Mouse (Mus musculus) neural tube, embryonic 12.5 days (tissue): Measurements from ENCODE around the gene Uba7. TPM values are rescaled to one million over a fixed set of nuclear protein-coding genes. Genes with fewer than 3 reads are reported as not detected.
A peak's percentile ranks its signal among the peaks of the same experiment; 100 is the strongest.
"Not testable (repeated sequence)": the region's sequence is repeated elsewhere in the genome, so short reads cannot be mapped to it uniquely, and the experiment has no call there.

Experiments
- ATAC-seq: fragments of 200-750 bp; cut with Nextera tagmentation; 2 replicates; pipeline ENCODE4 v1.8.0; 2017; ENCODE audit warnings: low read depth, mild to moderate bottlenecking, moderate TSS enrichment, moderate library complexity; ENCODE audit not compliant: low FRiP score
- H3K27ac ChIP-seq: fragments of 300-500 bp; sonication (generic); 2 replicates; pipeline ENCODE4 v1.5.1; 2016
- H3K27me3 ChIP-seq: fragments of 300-500 bp; sonication (generic); replicated peaks from 2 replicates; pipeline ENCODE4 v1.6.1; 2016; ENCODE audit warnings: mild to moderate bottlenecking
- H3K36me3 ChIP-seq: fragments of 300-500 bp; sonication (generic); 2 replicates; pipeline ENCODE4 v1.6.1; 2016; ENCODE audit warnings: mild to moderate bottlenecking
- H3K4me1 ChIP-seq: fragments of 300-500 bp; sonication (generic); 2 replicates; pipeline ENCODE4 v1.6.1; 2016
- H3K4me2 ChIP-seq: fragments of 300-500 bp; sonication (generic); replicated peaks from 2 replicates; pipeline ENCODE4 v1.6.1; 2016; ENCODE audit warnings: mild to moderate bottlenecking
- H3K4me3 ChIP-seq: fragments of 300-500 bp; sonication (generic); 2 replicates; pipeline ENCODE4 v1.5.1; 2016
- H3K9ac ChIP-seq: fragments of 300-500 bp; sonication (generic); 2 replicates; pipeline ENCODE4 v1.6.1; 2016; ENCODE audit warnings: mild to moderate bottlenecking
- H3K9me3 ChIP-seq: fragments of 300-500 bp; sonication (generic); 2 replicates; pipeline ENCODE4 v1.6.1; 2016; ENCODE audit warnings: mild to moderate bottlenecking
- WGBS: fragments of 180-500 bp; shearing (Covaris S2); methylation state at CpG from one replicate; pipeline ENCODE4 v1.1.7; 2016; 5-methylcytosine and 5-hydroxymethylcytosine counted together
- polyA plus RNA-seq: library from polyadenylated mRNA; unstranded; fragments of >200 nt; fragmentation: Nextera tagmentation; extraction: Ambion mirVana; gene quantifications from 2 replicates; pipeline ENCODE4 v1.2.1, GENCODE M21; 2016

Uba7 gene
- polyA plus RNA-seq, 1 experiment from 2014 or later = 12.2 TPM

DNA sequence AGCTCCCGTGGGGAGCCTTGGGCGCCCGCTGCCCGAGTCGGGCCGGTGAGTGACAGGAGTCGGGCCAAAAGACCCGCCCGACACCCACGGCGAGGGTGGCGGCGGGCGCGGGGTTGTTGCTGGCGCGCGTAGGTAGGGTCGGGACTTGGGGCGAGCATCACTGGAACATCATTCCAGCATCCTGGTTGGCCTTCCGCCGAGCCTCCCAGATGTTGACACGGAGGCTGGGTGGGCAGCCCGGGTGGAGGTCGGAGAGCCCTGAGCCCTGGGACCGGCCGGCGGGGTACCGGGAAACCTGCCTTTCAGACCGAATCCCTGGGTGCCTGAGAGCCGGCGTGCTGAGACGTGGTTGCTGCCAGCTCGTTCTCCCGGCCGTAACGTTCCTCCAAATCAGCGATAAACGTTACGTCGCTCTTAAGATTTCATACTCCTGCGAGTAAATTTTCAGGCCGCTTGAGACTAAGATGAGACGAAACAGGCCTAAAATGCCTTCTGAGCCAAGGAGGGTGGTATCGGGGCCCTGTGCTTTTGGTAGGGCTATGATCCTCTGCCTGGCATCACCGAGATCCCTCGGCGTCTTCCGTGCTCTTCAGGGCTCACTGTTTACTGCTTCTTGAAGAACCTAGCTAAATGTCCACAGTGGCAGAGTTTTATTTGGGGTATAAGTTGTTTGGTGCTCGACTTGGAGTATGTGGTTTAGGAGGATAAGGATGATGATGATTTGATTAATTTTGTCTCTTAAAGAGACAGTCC is 27.6 kb downstream of the Uba7 start:
- H3K36me3 ChIP-seq = no peaks in the 10 kb centered on the region
- H3K4me1 ChIP-seq = peaks cover 24% of the 10 kb centered on the region
- H3K4me2 ChIP-seq = peak overlapping the region; percentile 87
- ATAC-seq = peak; percentile 62
- H3K4me3 ChIP-seq = peak overlapping the region; percentile 98
- peak overlapping the region; percentile 77 for H3K27ac ChIP-seq
- H3K9me3 ChIP-seq = no peaks in the 10 kb centered on the region
- under 1% methylated on average over 50 of the region's 50 CpGs for WGBS
- H3K9ac ChIP-seq = peak overlapping the region; percentile 98
- H3K27me3 ChIP-seq = no peaks in the 10 kb centered on the region

DNA sequence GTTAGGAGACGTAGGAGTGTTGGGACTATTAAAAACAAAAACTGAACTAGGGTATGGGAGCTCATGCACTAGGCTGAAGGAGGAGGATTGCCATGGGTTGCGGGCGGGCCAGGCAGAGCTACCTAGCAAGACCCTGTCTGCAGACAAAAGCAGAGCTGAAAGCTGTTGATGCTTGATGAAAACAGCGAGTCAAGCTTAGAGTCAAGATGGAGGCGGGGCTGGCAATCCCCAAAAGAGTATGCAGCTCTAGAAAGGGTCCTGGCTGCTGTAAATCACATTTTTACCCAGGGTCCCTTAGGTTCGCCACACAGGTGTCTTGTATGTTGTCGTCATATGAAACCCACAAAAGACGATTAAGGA is 28.2 kb downstream of the Uba7 start:
- H3K27ac ChIP-seq = peak overlapping the region; percentile 77; the same call in 1 of the 2 replicates
- H3K9me3 ChIP-seq = no peaks in the 10 kb centered on the region
- peak overlapping the region; percentile 87 for H3K4me2 ChIP-seq
- H3K4me3 ChIP-seq = peak overlapping the region; percentile 98
- peak overlapping the region; percentile 98 for H3K9ac ChIP-seq
- no peak for ATAC-seq
- H3K36me3 ChIP-seq = no peaks in the 10 kb centered on the region
- peaks cover 24% of the 10 kb centered on the region for H3K4me1 ChIP-seq
- WGBS = 18% methylated on average over 8 of the region's 8 CpGs
- no peaks in the 10 kb centered on the region for H3K27me3 ChIP-seq

- ATAC-seq = no peak
- Histone ChIP-seq H3K4me1 (peaks cover 17% of the 10 kb centered on the region), H3K9me3 (no peaks in the 10 kb centered on the region), H3K27ac (no peak overlapping the region), H3K9ac (no peak overlapping the region), H3K4me3 (no peak overlapping the region), H3K36me3 (peaks cover 7% of the 10 kb centered on the region), H3K27me3 (no peaks in the 10 kb centered on the region), H3K4me2 (no peak overlapping the region)
- 96% methylated on average over 5 of the region's 5 CpGs for WGBS
These were observed 32.7 kb downstream of the Uba7 start for GRCm38 (mm10) chr9:108008041-108008440.

GRCm38 (mm10) chr9:108010385-108010784 is 35.1 kb downstream of the Uba7 start:
- peaks cover 8% of the 10 kb centered on the region for H3K36me3 ChIP-seq

DNA sequence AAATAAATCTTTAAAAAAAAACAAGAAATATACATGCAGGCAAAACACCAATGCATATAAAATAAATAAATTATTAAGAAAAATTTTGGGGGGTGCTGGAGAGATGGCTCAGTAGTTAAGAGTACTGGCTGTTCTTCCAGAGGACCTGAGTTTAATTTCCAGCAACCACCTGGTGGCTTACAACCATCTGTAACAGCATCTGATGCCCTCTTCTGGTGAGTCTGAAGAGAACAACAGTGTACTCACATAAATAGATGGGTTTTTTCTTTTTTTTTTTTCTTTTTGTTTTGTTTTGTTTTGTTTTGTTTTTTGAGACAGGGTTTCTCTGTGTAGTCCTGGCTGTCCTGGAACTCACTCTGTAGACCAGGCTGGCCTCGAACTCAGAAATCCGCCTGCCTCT is 38.3 kb downstream of the Uba7 start:
- H3K9ac ChIP-seq, ATAC-seq, H3K27ac ChIP-seq, H3K4me3 ChIP-seq, H3K36me3 ChIP-seq, H3K9me3 ChIP-seq, H3K27me3 ChIP-seq, H3K4me1 ChIP-seq, H3K4me2 ChIP-seq: not testable (repeated sequence)
- 98% methylated on average over 2 of the region's 2 CpGs for WGBS

More at GRCm38 (mm10) chr9:108010385-108010784, 35.1 kb downstream of the Uba7 start:
- no peaks in the 10 kb centered on the region for H3K4me1 ChIP-seq
- no peak overlapping the region for H3K9ac ChIP-seq
- H3K4me3 ChIP-seq = no peak overlapping the region
- no peak overlapping the region for H3K27ac ChIP-seq
- H3K27me3 ChIP-seq = no peaks in the 10 kb centered on the region
- ATAC-seq = no peak
- H3K4me2 ChIP-seq = no peak overlapping the region
- H3K9me3 ChIP-seq = no peaks in the 10 kb centered on the region

DNA sequence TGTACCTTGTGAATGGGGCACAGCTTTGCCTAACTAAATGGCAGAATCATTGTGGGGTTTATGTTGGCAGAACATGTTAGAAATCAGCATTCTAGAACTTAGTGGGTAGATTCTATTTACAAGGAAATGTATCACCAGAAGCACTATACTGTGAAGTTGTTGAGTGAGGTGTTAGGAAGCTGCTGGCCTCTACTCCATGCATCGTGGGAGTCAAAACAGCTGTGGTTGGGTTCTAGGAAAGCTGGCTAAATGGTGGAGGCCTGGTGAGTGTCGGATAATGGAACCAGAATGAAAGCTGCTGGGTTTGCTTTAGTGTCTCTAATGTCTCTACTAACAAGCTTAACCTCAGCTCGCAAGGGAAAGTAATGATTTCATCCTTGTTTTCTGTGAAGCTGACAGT is 41.8 kb downstream of the Uba7 start:
- no peaks in the 10 kb centered on the region for H3K9me3 ChIP-seq
- no peak overlapping the region for H3K4me2 ChIP-seq
- H3K4me1 ChIP-seq = no peaks in the 10 kb centered on the region
- no peak overlapping the region for H3K27ac ChIP-seq
- H3K36me3 ChIP-seq = peaks cover 10% of the 10 kb centered on the region
- no peak overlapping the region for H3K4me3 ChIP-seq
- H3K9ac ChIP-seq = no peak overlapping the region
- no peak for ATAC-seq
- WGBS = 83% methylated on average over 3 of the region's 3 CpGs
- H3K27me3 ChIP-seq = no peaks in the 10 kb centered on the region

GRCm38 (mm10) chr9:108020741-108021140 is 45.4 kb downstream of the Uba7 start:
- 95% methylated on average over 1 of the region's 1 CpGs for WGBS
- peaks cover 22% of the 10 kb centered on the region for H3K36me3 ChIP-seq

DNA sequence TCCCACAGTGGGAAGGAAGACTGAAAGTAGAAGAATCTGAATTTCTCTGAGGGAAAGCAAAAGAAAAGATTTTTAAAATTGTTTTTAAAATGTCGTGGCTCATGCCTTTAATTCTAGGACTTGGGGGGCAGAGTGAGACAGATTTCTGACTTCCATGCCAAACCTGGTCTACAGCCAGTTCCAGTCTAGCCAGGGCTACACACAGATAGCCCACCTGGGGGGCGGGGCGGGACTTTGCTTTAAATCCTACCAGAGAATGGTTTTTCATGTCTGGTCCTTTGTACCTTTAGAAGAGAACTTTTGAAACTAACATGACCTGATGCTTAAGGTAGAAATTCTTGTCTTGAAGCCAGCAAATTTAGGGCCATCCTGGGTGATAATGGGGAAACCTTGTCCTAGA is 47.9 kb downstream of the Uba7 start:
- WGBS = 87% methylated on average over 3 of the region's 3 CpGs

More at GRCm38 (mm10) chr9:108020741-108021140, 45.4 kb downstream of the Uba7 start:
- no peak for ATAC-seq
- no peak overlapping the region for H3K27ac ChIP-seq
- H3K4me3 ChIP-seq = no peak overlapping the region
- H3K9ac ChIP-seq = no peak overlapping the region
- no peaks in the 10 kb centered on the region for H3K4me1 ChIP-seq
- no peaks in the 10 kb centered on the region for H3K9me3 ChIP-seq
- no peaks in the 10 kb centered on the region for H3K27me3 ChIP-seq
- H3K4me2 ChIP-seq = no peak overlapping the region

DNA sequence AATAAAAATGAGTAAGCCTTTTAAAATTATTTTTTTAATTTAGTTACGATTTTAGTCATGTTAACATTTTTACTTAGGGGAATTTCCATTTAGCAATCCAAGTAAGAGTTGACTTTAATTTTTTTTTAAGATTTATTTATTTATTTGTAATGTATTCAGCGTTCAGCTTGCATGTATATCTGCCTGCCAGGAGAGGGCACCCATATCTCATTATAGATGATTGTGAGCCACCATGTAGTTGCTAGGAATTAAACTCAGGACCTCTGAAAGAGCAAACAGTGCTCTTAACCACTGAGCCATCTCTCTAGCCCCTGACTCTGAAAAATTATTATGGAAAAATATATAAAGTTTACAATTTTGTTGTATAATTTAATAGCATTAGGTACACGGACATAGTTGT is 51.3 kb downstream of the Uba7 start:
- Histone ChIP-seq H3K9ac (no peak overlapping the region), H3K27me3 (no peaks in the 10 kb centered on the region), H3K4me1 (no peaks in the 10 kb centered on the region), H3K27ac (no peak overlapping the region), H3K9me3 (no peaks in the 10 kb centered on the region), H3K4me2 (no peak overlapping the region), H3K4me3 (no peak overlapping the region), H3K36me3 (peaks cover 48% of the 10 kb centered on the region)
- 94% methylated on average over 3 of the region's 3 CpGs for WGBS
- no peak for ATAC-seq

More for the DNA sequence above, 47.9 kb downstream of the Uba7 start:
- Histone ChIP-seq H3K27me3 (no peaks in the 10 kb centered on the region), H3K4me1 (no peaks in the 10 kb centered on the region), H3K27ac (no peak overlapping the region), H3K4me2 (no peak overlapping the region), H3K4me3 (no peak overlapping the region), H3K9me3 (no peaks in the 10 kb centered on the region), H3K9ac (no peak overlapping the region), H3K36me3 (peaks cover 42% of the 10 kb centered on the region)
- no peak for ATAC-seq

- no peaks in the 10 kb centered on the region for H3K4me1 ChIP-seq
- no peaks in the 10 kb centered on the region for H3K27me3 ChIP-seq
- no peak for ATAC-seq
- no peak overlapping the region for H3K4me2 ChIP-seq
- H3K4me3 ChIP-seq = no peak overlapping the region
- no peak overlapping the region for H3K9ac ChIP-seq
- H3K36me3 ChIP-seq = peaks cover 59% of the 10 kb centered on the region
- no peak overlapping the region for H3K27ac ChIP-seq
- 97% methylated on average over 3 of the region's 3 CpGs for WGBS
- no peaks in the 10 kb centered on the region for H3K9me3 ChIP-seq
These were observed 52.6 kb downstream of the Uba7 start for GRCm38 (mm10) chr9:108027867-108028266.

DNA sequence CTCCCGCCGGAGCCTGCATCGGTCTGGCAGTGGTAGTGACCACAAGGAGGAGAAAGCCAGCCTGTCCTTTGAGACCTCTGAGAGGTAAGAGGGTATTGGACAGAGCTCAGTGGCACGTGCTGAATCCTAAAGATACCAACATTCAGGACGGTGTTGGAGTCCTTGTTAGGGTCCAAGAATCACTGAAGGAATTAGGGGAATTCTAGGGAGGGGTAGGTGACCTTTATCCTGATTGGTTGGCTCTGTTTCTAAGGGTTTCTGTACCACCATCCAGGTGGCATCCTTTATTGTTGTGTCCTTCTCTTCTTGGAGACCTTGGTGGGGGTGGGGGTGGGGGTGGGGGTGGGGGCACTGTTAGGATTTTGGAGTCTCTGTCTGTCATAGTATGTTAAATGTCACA is 56.8 kb downstream of the Uba7 start:
- Histone ChIP-seq H3K9ac (no peak overlapping the region), H3K4me1 (no peaks in the 10 kb centered on the region), H3K27ac (no peak overlapping the region), H3K36me3 (peaks cover 56% of the 10 kb centered on the region), H3K9me3 (no peaks in the 10 kb centered on the region), H3K4me3 (no peak overlapping the region), H3K4me2 (no peak overlapping the region), H3K27me3 (no peaks in the 10 kb centered on the region)
- 94% methylated on average over 5 of the region's 5 CpGs for WGBS
- no peak for ATAC-seq
